Mouse (Mus musculus): ENCODE data around the gene 1810013L24Rik.

DNA sequence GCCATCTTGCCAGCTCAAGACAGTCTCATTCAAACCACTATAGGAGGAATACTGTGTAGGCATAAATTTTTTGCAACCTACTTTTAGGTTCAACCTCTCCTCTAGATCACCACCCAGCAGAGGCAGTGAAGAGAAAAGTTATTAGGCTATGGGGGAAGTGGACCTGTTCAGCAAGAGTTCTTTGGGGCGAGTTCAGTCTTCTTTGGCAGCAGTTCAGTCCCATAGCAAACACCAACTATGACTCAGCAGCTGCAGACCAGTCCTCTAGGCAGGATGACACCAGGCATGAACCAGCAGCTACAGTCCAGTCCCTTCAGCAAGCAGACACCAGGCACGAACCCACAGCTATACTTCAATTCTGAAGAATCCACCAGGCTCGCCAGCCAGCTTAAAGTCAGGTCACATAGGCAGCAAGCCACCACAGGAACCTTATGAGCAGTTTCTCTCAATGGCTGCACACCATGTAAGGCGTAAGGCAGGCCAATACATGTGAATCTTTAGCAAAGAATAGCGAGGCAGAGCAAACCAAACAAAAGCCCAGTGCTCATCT, 37.6 kb downstream of the 1810013L24Rik start:
- TF ChIP-seq POLR2A (IDR thresholded peaks at IDR 0.05; ENCODE audit: borderline replicate concordance, extremely low read depth, low read depth, low read length) (no peak), CTCF (IDR thresholded peaks at IDR 0.05; ENCODE audit: insufficient read depth, low read length) (no peak)

Data from lung, adult 2 months (tissue).